Mouse (Mus musculus) C2C12 (cell line): ENCODE data around the gene Rrp15.

Experiments used
- CTCF ChIP-seq: IDR thresholded peaks from one replicate; pipeline ENCODE4 v1.5.1; 2011; ENCODE audit not compliant: control insufficient read depth, insufficient read depth, insufficient read length
- FOSL1 ChIP-seq: IDR thresholded peaks from one replicate; pipeline ENCODE4 v1.8.0; 2011; ENCODE audit warnings: mild to moderate bottlenecking, low read length; ENCODE audit not compliant: poor library complexity, insufficient read depth, severe bottlenecking
- MAX ChIP-seq: IDR thresholded peaks from one replicate; pipeline ENCODE4 v1.6.1; 2011; ENCODE audit warnings: mild to moderate bottlenecking, control low read depth
- MYOG ChIP-seq: IDR thresholded peaks from one replicate; pipeline ENCODE4 v1.6.1; 2011; ENCODE audit not compliant: control insufficient read depth, insufficient read length; ENCODE audit errors: extremely low read depth
- USF1 ChIP-seq: IDR thresholded peaks from one replicate; pipeline ENCODE4 v1.6.1; 2011; ENCODE audit warnings: low read depth, mild to moderate bottlenecking, control low read depth, moderate library complexity

DNA sequence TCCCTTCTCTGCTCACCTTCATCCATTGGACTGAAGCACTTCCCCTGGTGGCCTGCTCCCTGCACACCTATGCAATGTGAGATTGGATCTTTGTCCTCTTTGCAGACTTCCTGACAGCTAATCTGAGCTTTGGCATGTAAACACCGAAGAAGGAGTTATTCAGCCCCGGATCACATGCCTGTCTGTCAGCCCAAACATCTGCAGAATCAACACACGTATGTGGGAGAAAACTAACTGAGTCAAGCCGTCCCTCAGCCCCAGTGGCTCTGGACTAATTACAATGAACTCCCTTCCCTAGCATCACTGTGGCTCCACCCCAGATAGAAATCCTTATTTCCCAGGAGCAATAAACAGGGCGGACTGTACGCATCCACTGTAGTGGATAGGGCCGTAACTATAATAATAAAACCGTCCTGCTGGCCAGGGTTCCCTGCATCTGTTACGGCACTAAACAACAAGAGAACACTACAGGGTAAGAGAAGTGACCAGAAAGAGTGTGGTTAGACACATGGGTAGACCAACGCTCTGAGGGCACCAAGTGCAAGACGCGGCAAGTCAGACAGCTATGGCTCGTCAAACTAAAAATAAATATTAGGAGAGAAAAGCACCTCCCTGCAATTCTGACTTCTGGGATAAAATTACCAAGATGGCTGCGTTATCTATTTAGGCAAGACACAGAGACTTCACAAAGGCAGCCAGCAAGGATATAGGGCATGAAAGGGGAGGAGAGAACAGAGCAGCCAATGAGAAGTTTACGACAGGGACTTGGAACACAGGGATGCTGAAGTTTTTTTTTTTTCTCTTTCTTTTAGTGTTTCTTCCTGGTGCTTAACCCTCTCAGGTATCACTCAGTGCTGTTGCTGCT lies 46.5 kb downstream of the Rrp15 start:
- no peak for TF ChIP-seq MYOG
- TF ChIP-seq MAX: no peak
- no peak for TF ChIP-seq CTCF
- TF ChIP-seq USF1: no peak
- TF ChIP-seq FOSL1: no peak
